Mouse (Mus musculus): ENCODE results near the gene Arx.

GRCm38 (mm10) chrX:93285091-93285490 is 1.2 kb upstream of the Arx start:
- TF ChIP-seq CTCF (IDR thresholded peaks at IDR 0.05; ENCODE audit: extremely low read depth, insufficient read length, insufficient replicate concordance, low read depth, low read length) (no peak), POLR2A (IDR thresholded peaks at IDR 0.05; ENCODE audit: low read depth, low read length) (no peak)
